Mouse (Mus musculus) embryonic fibroblast, embryonic 13.5 days (primary cell): Measurements from ENCODE around the gene Cfap73. TPM values are rescaled to one million over a fixed set of nuclear protein-coding genes. Genes with fewer than 3 reads are reported as not detected.

ENCODE experiments used
- H3K27ac ChIP-seq: 2 replicates; pipeline ENCODE4 v1.5.1; 2012; ENCODE audit warnings: low read length, control low read depth, inconsistent platforms; ENCODE audit not compliant: insufficient read depth
- H3K4me1 ChIP-seq: 2 replicates; pipeline ENCODE4 v1.6.1; 2011; ENCODE audit warnings: low read length; ENCODE audit not compliant: control insufficient read depth, insufficient read depth
- H3K4me3 ChIP-seq: 2 replicates; pipeline ENCODE4 v1.5.1; 2011; ENCODE audit warnings: mild to moderate bottlenecking, control low read depth, low read length; ENCODE audit not compliant: insufficient read depth
- CTCF ChIP-seq: IDR thresholded peaks from 2 replicates; pipeline ENCODE4 v1.5.1; 2011; ENCODE audit warnings: mild to moderate bottlenecking, control low read depth, low read length, moderate library complexity, borderline replicate concordance; ENCODE audit not compliant: insufficient read depth
- POLR2A ChIP-seq: IDR thresholded peaks from 2 replicates; pipeline ENCODE4 v1.6.1; 2011; ENCODE audit warnings: low read depth, mild to moderate bottlenecking, control low read depth, low read length, moderate library complexity
- polyA plus RNA-seq: library from polyadenylated mRNA; stranded (reverse); fragments of >200 nt; gene quantifications from 2 replicates; pipeline ENCODE4 v1.2.4, GENCODE M21; 2011; ENCODE audit warnings: low read depth; ENCODE audit not compliant: missing spikeins, insufficient read length

Cfap73 gene
- polyA plus RNA-seq, 1 experiment, result not detected

DNA sequence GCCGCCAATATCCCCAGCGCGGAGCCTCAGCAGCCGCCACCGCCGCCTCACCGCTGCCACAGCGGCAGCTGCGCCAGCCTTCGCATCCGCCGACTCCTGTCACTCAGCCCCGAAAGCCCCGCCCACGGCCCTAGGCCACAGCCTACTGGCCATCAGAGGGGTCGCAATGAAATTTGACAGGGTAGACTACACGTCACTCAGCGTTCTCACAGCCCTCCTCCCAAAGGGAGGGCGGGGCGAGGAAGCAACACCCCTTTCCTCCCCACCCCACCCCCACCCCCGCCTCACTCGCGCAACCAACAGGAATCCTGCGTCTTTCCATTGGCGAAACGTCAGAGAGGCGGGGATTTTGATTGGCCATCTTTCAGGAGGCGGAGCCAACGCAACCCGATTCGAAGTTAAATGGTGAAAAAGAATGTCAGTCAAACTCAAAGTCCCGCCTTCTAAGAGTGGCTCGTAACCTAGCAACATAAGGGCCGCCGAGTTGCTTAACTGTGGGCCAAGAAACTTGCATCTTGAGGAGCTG is 45.4 kb downstream of the Cfap73 start, which contains the start of the genes Tpcn1 and Iqcd:
Tpcn1 (minus strand) TSS at position 105 of the 526 bp plus-strand sequence.
Iqcd (plus strand) TSS at position 448 of the 526 bp plus-strand sequence.
- Histone ChIP-seq H3K27ac (no peak within 1 kb of the TSS), H3K4me1 (0 out of 2 replicates have a peak, but pooled peaks cover 3% of the 10 kb centered on the region), H3K4me3 (peak within 1 kb of the TSS; percentile 74)
- TF ChIP-seq CTCF (no peak), POLR2A (peak; percentile 98)

DNA sequence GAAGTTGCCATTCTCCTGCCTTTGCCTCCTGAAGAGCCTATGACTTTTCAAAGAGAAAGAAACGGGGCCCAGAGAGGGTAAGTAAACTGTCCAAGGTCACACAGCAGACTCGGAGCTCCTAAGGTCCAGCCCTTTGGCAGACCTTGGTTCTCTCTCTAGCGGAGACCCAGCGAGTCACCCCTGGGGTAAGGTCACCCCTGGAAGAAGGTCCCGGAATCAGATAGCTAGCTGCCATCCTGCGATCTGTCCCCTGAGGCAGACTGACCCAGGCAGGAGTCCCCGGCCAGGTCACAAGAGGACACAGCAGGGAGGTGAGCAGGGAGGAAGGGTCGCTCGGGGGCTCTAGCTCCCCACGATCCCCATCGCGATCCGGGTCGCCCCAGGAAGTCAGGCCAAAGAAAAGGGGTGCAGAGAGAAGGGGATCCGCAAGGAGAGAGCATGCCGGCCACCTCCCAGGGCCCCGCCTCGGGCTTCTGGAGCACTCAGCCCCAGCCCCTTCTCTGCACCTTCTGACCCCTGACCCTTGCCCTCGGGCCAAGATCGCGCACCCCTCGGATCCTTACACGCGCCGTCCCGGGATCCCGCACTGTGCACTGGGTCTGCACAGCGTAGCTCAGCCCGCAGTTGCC is 46.0 kb downstream of the Cfap73 start:
- H3K4me3 ChIP-seq, result peak overlapping the region; percentile 74
- no peak for TF ChIP-seq CTCF
- 0 out of 2 replicates have a peak, but pooled peaks cover 3% of the 10 kb centered on the region for H3K4me1 ChIP-seq
- H3K27ac ChIP-seq, result no peak overlapping the region

- TF ChIP-seq POLR2A (0 out of 2 replicates have a peak, but pooled peaks have one; percentile 25), CTCF (no peak)
- Histone ChIP-seq H3K27ac (no peak overlapping the region), H3K4me3 (peak overlapping the region; percentile 74), H3K4me1 (0 out of 2 replicates have a peak, but pooled peaks cover 3% of the 10 kb centered on the region)
These were observed 46.5 kb downstream of the Cfap73 start for GRCm38 (mm10) chr5:120587616-120587926.

- TF ChIP-seq POLR2A (no peak), CTCF (no peak)
- Histone ChIP-seq H3K4me3 (peak overlapping the region; percentile 74), H3K27ac (no peak overlapping the region), H3K4me1 (0 out of 2 replicates have a peak, but pooled peaks cover 7% of the 10 kb centered on the region)
These were observed 47.1 kb downstream of the Cfap73 start for GRCm38 (mm10) chr5:120586741-120587615.

- H3K4me3 ChIP-seq, result no peak overlapping the region
- no peak for TF ChIP-seq CTCF
- TF ChIP-seq POLR2A, result no peak
- no peak overlapping the region for H3K27ac ChIP-seq
- 0 out of 2 replicates have a peak, but pooled peaks cover 9% of the 10 kb centered on the region for H3K4me1 ChIP-seq
These were observed 49.1 kb downstream of the Cfap73 start for GRCm38 (mm10) chr5:120584968-120585367.

- peaks cover 12% of the 10 kb centered on the region; the same call in 1 of the 2 replicates for H3K4me1 ChIP-seq
- no peak overlapping the region for H3K4me3 ChIP-seq
- no peak for TF ChIP-seq CTCF
- H3K27ac ChIP-seq, result no peak overlapping the region
These were observed 50.5 kb downstream of the Cfap73 start for GRCm38 (mm10) chr5:120583511-120583910.

GRCm38 (mm10) chr5:120582002-120582401 is 52.0 kb downstream of the Cfap73 start:
- Histone ChIP-seq H3K4me1 (peaks cover 17% of the 10 kb centered on the region), H3K4me3 (no peak overlapping the region), H3K27ac (no peak overlapping the region)
- TF ChIP-seq POLR2A (no peak), CTCF (no peak)

DNA sequence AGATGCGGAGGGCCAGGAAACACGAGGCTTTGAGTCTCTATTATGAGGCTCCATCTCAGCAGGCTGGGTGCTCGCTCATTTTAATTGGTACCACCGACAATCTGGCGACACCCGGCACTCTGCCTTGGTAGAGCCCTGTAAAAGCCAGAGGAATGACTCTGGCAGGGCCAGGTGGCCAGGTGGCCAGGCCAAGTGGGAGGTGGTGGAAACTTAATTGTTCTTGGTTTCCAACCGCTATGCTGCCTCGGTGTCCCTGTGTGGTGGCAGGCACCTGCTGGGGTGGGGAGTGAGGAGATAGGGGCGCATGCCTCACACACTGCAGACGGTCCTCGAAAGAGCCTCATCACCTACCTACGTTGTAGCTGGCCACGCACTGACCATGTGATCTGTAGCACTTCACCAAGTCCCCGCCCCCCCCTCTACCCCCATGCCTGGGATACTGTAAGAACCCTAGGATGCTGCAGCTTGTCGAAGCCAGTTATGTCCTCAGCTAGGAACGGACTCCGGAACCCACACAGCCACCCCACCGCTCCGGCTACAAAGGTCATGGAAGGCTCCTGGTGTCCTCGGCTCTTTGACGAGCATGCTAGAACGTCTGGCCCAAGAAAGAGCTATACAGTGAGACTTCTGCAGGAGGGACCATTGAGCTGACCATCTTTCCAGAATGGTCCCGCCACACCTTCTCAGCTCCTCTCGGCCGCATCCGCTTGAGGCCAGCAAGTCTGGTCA is 54.0 kb downstream of the Cfap73 start:
- H3K4me3 ChIP-seq, result no peak overlapping the region
- peaks cover 17% of the 10 kb centered on the region for H3K4me1 ChIP-seq
- TF ChIP-seq CTCF, result no peak
- TF ChIP-seq POLR2A, result no peak
- H3K27ac ChIP-seq, result no peak overlapping the region

- H3K4me1 ChIP-seq, result peaks cover 17% of the 10 kb centered on the region
- peak overlapping the region; percentile 25; the same call in 1 of the 2 replicates for H3K27ac ChIP-seq
- TF ChIP-seq POLR2A (no peak), CTCF (no peak)
- H3K4me3 ChIP-seq, result no peak overlapping the region
These were observed 54.7 kb downstream of the Cfap73 start for GRCm38 (mm10) chr5:120579211-120579897.
